Mouse (Mus musculus) mouse embryonic stem cell (cell line): ENCODE measurements around the gene Pik3r1.

Experiments
- in situ Hi-C, 2 experiments: fragments of 300-500 bp; cut with MboI; formaldehyde crosslinking; loops; 1 replicate in 1 of 2; 3 replicates in 1 of 2; pipeline ENCODE4 v1.14.3; 2019 to 2020; ENCODE audit warnings: low sequenced_read_pairs in 2 of 2, low pct_unique_long_range_greater_than_20kb in 1 of 2, mixed read lengths in 1 of 2; ENCODE audit not compliant: unreplicated experiment in 1 of 2

The Pik3r1 gene

GRCm38 (mm10) chr13:101769955-101770354 lies 1.9 kb upstream of the Pik3r1 start:
- in situ Hi-C loops, result loop anchor here in 1 of 2 experiments (25.0 kb wide), 1 partner anchor 892 kb away; no protein-coding TSS in a partner anchor

DNA sequence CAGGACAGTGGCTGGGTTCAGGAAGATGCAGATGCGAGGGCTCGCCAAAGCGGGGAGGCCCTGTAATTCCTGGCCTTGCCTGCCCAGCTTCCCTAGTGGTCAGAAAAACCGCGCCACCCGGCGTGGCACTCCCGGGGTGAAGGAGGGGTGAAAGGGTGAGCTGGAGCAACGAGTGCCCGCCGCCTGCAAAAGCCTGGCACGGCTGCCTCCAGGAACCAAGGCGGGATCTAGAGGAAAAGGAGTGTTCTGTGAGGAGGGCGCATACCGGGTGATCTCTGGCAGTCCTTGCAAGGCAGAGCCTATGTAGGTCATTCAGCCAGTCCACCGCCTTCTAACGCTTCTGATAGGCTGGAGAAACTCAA lies 594 bp upstream of the Pik3r1 start:
- in situ Hi-C loops, result loop anchor here in 1 of 2 experiments (25.0 kb wide), 1 partner anchor 894 kb away; no protein-coding TSS in a partner anchor

DNA sequence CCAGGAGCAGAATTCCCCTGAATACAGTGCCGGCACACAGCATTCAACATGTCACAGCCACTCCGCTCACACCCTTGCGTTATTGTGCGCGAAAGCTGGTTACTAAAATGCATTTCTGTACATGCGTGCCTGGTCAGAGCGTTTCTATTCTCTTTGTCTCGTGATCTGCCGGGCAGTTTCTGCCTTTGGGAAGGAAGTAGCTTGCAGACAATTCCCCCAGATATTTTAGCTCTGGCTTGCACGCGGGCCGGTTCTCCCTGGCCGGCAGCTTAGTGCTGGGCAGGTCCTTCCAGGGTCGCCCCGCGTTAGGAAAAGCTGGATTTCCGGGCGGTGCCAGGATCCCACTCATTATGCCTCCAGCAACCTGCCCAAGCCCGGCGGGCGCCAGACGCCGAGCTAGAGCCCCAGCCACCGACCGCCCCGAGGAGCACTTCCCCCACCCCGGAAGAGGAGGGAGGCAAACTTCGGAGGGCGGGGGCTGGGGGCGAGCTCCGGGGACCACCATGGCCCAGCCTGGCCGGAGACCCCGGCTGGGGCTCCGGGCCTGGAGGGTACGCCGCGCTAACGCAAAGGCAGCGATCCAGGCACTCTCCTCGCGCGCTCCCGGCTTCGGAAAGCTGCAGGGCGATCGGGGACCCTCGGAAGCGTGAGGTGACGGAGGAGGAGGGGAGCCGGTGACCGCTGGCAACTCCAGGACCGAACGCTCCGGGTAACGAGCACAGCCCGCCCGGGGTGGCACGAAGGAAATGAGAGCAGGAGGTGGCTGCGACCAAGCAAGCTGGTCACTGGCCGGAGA lies 806 bp downstream of the Pik3r1 start:
- in situ Hi-C loops, result loop anchor here in 1 of 2 experiments (25.0 kb wide), 1 partner anchor 895 kb away; no protein-coding TSS in a partner anchor

DNA sequence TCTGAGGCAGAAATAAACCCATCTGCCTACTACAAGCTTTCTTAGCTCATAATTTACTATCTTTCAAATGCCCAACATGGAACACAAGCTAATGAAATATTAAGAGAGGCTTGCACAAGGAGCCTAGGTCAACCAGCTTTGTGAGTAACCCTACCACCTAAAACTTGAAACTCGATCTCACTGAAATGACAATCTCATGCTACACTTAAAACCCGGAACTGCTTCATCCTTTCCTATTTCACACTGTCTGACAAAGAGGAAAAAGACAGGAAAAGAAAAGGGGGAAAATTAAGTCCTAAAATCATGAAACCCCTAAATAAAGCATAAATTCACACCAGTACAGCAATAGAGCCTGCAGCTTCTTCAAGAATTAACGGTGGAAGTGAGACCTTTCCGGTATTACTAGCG lies 1.4 kb downstream of the Pik3r1 start:
- in situ Hi-C loops, result loop anchor here in 1 of 2 experiments (25.0 kb wide), 1 partner anchor 896 kb away; no protein-coding TSS in a partner anchor

GRCm38 (mm10) chr13:101765976-101766375 lies 2.0 kb downstream of the Pik3r1 start:
- in situ Hi-C loops, result loop anchor here in 1 of 2 experiments (25.0 kb wide), 1 partner anchor 896 kb away; no protein-coding TSS in a partner anchor

DNA sequence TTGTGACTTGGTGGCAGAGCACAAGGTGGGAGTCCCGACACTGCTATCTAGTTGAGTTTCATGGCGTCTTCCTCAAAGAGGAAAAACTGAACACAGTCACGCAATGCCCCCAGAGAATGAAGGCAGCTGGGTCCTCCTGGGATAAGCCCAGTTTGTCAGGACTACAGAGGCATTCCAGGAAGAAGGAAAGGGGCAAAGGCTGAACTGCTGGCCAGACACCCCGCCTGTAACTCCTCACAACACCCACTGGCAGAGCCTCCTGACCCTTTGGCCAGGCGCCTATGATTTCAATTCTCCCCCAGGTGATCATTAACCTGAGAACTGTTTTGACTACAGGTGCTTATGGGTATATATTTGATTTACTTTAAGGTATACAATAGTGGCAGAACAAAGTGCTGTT lies 3.9 kb downstream of the Pik3r1 start:
- in situ Hi-C loops, result loop anchor here in 1 of 2 experiments (25.0 kb wide), 1 partner anchor 898 kb away; no protein-coding TSS in a partner anchor

DNA sequence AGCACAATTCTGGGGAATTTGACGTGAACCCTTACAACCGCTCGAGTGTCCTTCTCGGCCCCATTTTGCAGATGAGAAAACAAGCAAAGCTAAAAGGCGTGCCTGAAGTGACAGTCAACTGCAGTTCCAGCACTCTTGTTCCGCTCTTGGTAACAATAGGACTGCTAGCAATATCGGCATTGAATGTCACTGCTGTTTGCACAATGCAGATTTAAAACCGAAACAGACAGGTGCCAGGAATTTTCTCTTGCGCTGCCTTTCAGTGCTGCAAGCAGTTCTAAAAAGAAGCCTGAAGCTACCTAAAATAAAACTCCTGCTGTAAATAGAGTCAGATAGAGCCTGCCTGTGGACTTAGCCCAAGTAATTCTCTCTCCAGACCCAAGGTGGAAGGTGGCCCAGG lies 4.3 kb downstream of the Pik3r1 start:
- in situ Hi-C loops, result loop anchor here in 1 of 2 experiments (25.0 kb wide), 1 partner anchor 899 kb away; no protein-coding TSS in a partner anchor

DNA sequence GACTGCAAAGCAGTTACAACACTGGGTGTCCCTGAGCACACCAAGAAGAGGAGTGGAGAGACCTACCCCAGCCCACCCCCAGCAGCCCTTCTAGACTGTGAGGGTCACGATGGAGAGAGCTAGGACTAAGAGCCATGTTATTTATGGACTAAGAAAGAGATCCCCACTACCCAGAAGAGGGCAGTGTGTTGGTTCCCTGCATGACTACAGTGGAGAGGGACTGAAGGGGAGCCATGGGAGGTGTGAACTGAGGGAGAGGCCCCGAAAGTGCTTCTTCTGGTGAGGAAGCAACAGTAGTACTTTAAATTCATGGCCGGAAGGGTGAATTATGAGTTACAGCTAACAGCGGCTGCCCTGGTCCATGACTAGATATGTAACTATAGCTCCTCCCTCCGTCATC lies 4.9 kb downstream of the Pik3r1 start:
- in situ Hi-C loops, result loop anchor here in 1 of 2 experiments (25.0 kb wide), 1 partner anchor 899 kb away; no protein-coding TSS in a partner anchor

GRCm38 (mm10) chr13:101761617-101762016 lies 6.4 kb downstream of the Pik3r1 start:
- in situ Hi-C loops, result loop anchor here in 1 of 2 experiments (25.0 kb wide), 1 partner anchor 901 kb away; no protein-coding TSS in a partner anchor

- in situ Hi-C loops, result loop anchor here in 1 of 2 experiments (25.0 kb wide), 1 partner anchor 901 kb away; no protein-coding TSS in a partner anchor
Measured at GRCm38 (mm10) chr13:101760953-101761352, 7.1 kb downstream of the Pik3r1 start.

DNA sequence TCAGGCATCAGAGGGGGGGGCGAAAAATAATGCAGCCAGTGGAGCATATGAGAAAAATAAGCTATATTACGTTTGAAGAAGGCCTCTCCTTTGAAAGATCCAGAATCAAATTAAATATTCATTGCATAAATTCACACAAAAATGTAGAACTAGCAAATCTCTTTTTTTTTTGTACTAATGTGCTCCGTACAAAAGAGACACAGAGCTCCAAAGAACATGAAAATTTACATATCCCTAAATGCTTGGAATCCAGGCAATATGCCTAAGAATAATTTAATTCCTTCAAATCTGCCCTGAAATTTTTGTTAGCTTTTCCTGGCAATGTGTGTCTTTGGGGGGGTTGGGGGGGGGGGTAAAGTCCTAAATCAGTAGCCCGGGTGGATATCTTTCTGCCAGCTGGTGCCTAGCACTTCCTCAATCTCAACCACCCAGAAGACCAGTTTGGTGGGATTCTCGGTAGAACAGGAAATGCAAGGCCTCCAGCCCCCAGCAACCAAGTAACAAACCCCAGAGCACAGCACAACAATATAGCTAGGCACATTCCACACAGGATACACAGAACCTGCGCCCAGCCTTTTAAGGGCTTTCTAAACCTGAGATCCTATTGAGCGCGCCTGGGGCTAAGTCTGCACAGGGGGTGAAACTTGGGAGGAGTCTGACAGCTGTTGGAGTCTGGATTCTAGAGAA lies 7.9 kb downstream of the Pik3r1 start:
- in situ Hi-C loops, result loop anchor here in 1 of 2 experiments (25.0 kb wide), 1 partner anchor 902 kb away; no protein-coding TSS in a partner anchor

DNA sequence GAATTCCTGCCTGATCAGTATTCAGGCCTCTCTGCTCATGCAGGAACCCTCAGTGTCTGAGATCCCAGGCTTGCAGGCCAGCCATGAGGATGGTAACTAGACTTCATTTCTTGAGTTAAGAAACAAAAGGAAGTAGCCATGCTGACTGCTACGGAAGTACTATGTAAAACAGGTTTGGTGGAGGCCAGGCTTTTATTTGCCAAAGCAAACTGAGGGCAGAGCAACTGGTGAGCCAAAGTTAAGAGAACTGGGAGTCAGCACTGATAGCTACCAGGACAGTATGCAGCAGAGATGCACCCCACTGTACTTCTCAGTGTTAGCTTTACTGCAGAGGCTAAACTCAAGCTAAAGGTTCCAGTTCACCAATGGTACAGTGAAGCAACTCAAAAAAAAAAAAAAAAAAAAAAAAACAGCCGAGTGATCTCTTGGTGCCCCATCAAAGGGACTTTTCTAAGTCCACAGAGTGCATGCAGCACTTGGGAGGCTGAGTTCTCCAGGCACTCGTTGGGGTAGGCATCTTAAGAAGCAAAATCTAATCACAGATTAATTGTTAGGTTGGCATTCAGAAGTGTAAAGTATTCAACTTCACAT lies 8.6 kb downstream of the Pik3r1 start:
- in situ Hi-C loops, result loop anchor here in 1 of 2 experiments (25.0 kb wide), 1 partner anchor 903 kb away; no protein-coding TSS in a partner anchor

DNA sequence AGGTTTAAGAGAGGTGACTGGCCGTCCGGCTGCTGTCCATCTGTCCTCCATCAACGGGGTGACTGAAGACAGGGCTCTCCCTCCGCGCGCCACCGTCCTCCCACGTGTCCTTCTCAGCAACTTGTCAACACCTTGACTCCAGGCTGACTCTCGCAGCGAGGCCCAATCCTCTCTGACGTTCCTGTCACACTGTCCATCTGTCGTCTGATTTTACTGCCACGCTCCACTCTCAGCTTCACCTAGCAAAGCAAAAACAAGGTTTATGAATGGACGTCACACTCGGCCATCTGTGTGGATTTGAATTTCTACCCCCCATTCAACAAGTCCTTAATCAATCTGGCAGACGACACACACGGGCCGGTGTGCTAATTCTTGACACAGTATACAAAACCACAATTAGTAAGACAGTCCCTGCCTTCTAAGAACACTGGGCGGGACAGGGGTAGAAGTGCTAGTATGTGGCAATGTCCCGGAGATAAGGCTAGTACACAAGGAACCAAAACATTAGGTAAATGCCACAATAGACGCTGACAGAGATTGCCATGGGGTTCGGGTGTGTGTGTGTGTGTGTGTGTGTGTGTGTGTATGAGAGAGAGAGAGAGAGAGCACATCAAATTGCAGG lies 10.1 kb downstream of the Pik3r1 start:
- in situ Hi-C loops, result loop anchor here in 1 of 2 experiments (25.0 kb wide), 1 partner anchor 904 kb away; no protein-coding TSS in a partner anchor

GRCm38 (mm10) chr13:101755228-101755627 lies 12.8 kb downstream of the Pik3r1 start:
- in situ Hi-C loops, result loop anchor here in 1 of 2 experiments (25.0 kb wide), 1 partner anchor 907 kb away; no protein-coding TSS in a partner anchor

- in situ Hi-C loops, result loop anchor here in 1 of 2 experiments (25.0 kb wide), 1 partner anchor 909 kb away; no protein-coding TSS in a partner anchor
Measured at GRCm38 (mm10) chr13:101753639-101754038, 14.4 kb downstream of the Pik3r1 start.

- in situ Hi-C loops, result loop anchor here in 1 of 2 experiments (25.0 kb wide), 1 partner anchor 910 kb away; no protein-coding TSS in a partner anchor
Measured at GRCm38 (mm10) chr13:101751816-101752215, 16.2 kb downstream of the Pik3r1 start.

GRCm38 (mm10) chr13:101746012-101746595 lies 21.9 kb downstream of the Pik3r1 start:
- in situ Hi-C loops, result no loop called here
